Mouse (Mus musculus): ENCODE measurements around the gene Tesk1.

The Tesk1 gene

DNA sequence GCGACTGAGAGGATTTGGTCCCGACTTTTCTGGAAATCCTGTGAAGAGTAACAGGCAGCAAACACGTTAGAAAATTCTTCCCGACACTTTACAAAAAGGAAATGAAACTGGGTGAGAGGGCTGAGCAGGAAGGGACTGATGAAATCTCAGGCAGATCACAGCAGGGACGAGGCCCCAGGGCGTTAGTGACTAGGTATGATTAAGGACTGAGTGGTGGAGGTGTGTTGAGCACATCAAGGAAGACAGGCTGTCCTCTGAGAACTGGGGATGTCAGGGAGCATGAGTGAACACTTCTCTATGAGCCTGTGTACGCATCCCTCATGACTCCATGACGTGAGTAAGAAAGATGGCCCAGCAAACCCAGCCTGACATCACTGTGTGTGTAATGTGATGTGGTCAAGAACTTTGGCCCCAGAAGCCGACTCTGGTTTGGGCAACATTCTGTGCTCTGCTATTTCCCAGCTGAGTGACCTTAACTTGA lies 21.9 kb upstream of the Tesk1 start:
- DNase-seq: no peak

DNA sequence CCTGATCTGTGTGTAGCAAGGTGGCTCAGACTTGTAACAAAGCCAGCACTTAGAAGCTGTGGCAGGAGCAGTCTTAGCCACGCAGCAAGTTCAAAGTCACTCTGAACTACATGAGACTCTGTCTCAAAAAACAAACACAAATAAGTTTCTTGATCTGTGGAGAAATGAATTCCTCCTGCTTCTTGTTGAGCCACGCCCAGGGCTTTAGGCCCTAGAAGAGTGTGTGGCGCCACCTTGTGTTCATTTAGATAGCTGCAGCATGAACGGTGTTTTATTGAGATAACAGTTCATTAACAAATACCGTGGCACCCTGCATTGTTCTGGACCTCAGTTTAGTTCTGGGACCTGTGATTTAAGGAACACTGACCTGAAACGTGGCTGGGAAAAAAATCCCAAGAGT lies 21.4 kb upstream of the Tesk1 start:
- DNase-seq: peak; percentile 72

DNA sequence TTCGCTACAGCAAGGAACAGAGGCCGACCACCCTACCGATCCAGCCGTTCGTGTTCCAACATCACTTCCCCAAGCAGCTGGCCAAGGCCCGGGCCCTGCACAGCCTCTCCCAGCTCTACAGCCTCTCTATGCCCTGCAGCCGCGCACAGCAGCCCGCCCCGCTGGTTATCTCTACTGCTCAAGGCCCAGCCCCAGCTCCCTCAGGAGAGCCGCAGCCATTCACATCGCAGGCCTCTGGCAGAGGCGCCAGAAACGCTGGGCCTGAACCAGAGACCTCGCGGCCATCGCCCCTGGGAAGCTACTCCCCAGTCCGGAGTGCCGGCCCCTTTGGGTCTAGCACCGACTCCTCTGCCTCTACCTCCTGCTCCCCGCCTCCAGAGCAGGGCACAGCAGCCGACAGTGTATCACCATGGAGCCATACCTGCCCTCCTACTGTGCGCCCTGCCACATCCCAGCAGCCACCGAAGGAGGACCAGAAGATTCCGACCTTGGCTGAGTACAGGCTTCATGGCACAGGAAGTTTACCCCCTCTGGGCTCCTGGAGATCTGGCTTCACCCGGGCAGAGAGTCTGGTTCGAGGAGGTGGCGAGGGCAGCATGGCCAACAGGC lies 20.0 kb upstream of the Tesk1 start:
- no peak for DNase-seq

DNA sequence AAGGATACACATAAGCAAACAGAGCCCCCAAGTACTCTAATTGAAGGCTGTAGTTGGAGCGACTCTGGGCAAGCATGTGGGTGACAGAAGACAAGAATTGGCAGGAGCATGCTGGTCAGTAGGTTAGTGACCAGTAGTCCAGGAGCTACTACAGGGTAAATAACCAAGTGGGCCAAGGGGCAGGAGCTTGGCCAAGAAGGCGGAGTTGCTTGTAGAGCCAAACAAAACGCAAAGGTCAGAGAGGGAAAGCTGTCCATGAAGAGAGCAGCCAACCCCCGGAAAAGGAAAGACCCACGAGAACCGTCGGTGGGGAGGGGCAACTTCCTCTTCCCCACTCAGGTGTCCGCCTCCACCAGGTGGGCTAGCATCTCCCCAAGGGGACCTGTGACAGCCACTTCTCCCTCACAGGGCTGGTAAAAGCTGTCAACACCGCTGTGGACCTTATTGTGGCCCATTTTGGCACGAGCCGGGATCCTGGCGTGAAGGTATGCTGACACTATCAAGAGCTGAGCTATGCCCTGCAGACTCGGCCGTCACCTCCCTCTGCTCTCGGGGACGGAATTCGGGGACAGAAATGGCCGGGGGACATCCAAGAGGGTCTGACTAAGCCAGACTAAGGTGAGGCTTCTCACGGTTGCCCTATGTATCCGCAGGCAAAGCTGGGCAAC lies 18.3 kb upstream of the Tesk1 start:
- no peak for DNase-seq

DNA sequence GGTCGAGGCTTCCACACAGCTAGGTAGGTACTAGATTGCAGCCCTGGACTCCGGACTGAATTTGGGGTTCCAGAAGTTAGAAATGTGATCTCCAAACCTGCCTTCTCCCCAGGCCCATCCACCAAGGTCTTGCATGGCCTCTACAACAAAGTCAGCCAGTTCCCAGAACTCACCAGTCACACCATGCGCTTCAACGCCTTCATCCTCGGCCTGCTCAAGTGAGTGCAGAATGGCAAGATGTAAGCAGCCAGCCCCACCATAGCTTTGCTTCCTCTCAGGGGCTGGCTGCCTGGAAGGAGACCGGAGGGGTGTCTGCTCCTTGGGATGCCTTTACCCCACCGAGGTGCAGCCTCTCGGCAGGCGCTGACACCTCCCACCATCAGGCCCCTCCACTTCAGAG lies 17.7 kb upstream of the Tesk1 start:
- DNase-seq: no peak

DNA sequence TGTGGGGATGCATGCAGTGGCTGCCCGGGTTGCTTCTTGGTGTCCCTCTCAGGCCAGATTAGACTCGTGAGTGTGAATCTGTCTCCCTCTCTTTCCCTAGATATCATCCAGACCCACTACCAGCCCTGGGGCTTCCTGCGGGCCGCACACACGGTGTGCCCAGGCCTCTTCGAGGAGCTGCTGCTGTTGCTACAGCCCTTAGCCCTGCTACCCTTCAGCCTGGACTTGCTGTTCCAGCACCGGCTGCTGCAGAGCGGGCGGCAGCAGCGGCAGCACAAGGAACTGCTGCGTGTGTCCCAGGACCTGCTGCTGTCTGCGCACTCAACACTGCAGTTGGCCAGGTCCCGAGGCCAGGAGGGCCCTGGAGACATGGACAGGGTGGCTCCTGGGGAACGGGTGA lies 16.5 kb upstream of the Tesk1 start:
- no peak for DNase-seq

DNA sequence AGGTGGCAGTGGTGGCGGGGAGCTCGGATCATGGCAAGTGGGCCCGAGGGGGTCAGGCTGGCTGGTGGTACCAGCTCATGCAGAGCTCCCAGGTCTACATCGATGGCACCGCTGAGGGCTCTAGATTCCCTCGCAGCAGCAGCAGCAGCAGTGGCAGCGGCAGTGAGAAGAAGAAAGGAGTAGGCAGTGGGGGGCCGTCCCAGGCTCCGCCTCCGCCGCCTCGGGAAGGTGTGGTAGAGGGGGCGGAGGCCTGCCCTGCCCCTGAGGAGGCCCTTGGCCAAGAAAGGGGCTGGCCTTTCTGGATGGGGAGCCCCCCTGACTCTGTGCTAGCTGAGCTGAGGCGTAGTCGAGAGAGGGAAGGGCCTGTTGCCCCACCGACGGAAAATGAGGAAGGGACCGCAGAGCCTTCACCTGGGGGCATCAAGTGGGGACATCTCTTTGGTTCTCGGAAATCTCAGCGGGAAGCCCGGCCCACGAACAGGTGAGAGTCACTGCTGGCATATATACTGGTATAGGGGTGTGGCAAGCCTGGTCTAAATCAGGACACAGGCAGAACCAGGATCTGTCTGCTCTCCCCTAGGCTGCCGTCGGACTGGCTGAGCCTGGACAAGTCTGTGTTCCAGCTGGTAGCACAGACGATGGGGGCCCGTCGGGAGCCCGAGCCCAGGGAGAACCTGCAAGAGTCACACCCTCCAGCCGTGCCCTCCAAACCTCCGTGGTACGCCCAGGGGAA lies 15.9 kb upstream of the Tesk1 start:
- peak; percentile 64 for DNase-seq

DNA sequence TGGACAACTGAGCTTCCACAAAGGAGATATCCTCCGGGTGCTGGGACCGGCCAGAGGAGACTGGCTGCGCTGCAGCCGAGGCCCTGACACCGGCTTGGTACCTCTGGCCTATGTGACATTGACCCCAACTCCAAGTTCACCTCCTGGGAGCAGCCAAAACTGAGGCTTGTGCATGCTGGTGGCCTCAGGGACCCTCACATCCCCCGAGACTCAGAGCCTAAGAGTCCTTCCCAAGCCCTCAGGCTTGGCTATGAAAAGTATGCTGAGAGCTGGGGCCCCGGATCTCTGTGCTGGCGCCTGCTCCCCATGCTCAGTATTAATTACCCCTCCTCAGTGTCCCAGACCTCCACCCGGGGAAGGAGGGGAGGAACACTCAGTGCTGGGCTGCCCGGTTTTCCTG lies 15.3 kb upstream of the Tesk1 start:
- no peak for DNase-seq

DNA sequence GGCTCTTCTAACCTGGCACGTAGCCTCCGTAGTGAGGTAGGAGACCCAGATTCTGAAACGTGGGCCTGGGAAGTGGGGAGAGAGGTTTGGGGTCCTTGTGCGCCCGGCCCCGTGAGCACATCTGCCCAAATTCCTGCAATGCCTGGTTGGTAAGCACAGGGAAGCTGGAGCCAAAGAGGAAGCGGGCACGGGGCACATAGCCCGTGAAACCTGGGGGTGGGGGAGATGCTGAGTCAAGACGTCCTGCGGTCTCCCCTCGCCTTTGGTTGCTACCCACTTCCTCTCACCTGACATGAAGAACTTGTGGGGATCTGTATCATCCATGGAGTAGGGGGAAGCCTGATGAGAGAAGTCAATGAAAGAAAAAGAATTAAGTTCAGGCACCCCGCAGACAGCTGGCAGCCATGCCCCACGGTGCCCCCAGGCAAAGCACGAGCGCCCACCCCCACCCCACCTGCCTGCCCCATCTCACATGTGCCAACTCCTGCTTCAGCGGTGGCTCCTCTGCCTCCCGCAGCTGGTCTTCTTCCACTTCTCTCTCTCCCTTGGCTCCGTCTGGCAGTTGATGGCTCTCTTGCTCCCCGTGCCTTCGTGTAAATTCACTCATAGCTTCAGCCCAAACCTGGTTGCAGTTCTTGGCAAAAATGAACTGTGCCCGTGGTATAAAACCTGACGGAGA lies 14.1 kb upstream of the Tesk1 start:
- peak; percentile 91 for DNase-seq

DNA sequence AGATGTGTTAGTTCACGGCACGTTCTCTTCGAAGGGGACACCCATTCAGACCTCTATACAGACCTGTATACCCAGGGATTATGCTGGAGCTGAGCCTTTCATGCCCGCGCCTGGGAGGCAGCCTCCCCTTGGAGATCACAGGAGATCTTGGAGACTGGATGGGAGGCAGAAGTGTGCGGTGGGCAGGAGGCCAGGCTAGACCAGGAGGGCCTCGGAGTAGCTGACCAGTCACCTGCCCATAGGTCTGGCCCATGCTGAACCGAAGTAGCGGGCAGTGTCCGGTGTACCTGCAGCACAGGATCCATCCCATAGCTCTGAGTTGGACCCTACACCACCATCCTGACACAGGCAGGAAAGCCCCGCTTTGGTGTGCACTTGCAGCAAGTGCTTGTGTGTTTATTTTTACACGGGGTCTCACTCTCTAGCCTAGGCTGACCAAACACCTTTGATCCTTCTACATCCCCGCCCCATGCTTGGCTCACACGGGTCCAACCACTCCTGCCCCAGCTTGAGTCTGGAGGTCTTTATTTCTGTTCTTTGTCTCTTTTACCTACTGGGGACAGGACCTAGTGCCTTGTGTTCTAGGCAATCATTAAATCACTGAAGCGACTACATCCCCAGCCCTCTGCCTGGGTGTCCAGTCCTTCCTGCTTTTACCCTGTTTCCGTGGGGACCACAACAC lies 13.4 kb upstream of the Tesk1 start:
- DNase-seq: peak; percentile 35

DNA sequence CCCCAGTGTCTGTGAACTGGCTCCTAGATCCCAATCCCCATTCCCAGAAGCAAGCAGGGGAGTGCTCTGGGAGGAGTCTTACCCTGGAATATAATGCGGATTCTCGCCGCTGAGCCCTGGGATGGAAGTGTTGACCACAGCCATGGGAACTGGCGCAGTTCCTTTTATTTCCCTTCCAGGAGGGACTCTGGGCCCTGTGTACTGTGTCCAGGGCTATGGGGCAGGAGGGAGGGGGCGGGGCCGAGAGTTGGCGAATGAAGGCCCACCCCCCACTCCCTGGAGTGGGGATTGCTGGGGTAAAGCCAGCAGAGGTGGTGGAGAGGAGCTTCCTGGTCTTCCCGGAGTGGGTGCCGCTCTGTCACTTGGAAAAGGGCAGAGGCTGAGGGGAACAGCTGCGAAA lies 12.8 kb upstream of the Tesk1 start, which contains the start of gene Fam166b:
Gene Fam166b, minus strand, starts transcription at position 189 of the 400 bp plus-strand sequence.
- DNase-seq: no peak

DNA sequence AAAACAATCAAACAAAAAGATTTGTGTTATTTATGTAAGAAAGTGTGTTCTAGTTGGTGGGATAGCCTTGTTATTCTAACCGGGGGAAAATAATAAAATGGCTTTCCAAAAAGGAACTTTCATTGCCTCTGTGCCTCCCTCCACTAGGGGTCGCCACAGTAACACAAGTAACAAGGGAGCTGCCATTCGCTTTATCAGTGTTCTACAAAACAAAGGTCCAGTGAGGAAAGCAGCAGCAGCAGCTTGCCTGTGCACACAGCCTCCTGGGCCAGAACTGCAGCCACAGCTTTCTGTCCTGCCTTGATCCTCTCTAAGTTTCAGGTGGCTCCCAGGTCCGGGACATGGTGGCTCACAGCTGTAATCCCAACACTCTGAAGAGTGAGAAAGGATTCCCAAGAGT lies 10.0 kb upstream of the Tesk1 start:
- DNase-seq: peak; percentile 85

DNA sequence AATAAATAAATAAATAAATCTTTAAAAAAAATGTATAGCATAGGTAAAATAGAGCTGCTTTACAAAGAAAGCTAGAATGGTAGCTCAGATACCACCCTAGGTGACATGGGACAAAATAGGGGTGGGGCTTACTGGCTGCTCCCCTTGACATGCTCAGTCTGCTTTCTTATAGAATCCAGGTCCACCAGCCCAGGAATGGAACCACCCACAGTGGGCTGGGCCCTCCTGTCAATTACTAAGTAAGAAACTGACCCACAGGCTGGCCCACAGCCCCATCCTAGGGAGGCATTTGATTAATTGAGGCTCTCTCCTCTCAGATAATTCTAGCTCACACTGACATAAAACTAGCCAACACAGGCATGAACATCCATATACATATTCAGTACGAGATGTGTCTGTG lies 8.9 kb upstream of the Tesk1 start:
- DNase-seq: no peak

DNA sequence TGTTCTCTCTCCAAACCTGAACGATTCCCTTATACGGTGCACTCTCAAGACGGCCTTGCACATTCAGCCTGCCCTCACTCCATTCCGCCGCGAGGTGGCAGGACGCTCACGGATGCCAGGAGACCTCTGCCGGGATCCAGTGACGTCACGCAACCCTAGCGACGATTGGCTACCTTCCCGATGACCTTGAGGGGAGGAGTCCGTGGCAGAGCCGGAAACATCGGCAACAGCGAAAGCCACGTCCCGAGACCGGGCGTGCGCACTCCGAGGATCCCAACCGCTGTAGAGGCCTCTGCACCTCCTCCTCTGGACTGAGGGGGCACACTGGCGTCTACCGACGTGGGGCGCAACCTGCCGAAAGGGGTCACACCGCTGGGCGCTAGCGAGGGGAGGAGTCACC lies 305 bp downstream of the Tesk1 start:
- peak; percentile 99 for DNase-seq

DNA sequence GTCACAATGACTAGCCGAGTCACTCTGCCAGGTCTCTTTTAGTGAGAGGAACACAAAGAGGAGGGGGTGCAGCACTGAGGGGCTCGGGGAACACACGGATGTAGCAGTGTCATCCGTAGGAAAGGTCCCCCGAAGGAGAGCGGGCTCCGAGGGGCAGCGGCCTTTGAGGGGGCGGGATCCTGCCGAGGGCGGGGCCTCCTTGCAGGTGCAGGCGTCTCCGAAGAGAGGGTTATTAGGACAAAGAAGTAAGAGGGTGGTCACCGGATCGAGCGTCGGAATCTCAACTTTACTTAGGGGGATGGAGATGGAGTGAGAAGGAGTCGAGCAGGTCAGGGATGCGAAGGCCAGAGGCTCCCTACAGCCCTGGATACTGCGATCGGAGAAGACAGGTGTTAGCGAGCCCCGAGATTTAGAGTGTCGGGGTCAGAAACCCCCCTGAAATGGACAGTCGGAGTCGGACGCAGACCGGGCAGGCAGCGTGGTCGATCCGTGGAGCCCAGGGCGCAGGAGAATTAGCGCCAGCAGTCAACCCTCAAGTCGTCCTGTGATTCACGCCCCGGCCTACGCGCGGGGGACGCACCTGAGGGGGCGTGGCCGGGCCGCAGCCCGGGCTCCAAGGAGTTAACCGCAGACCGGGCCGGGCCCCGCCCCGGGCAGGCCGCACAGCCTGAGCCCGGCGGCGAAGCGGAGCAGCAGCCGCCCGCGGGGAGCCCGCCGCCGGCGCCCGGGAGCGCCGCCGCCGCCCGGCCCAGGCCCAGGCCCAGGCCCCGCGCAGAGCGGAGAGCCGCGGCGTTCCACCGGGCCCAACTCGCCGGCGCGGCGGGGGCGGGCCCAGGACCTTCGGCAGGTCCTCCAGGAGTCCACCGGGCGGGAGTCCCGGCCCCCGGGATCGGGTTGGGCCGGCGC lies 970 bp downstream of the Tesk1 start:
- DNase-seq: peak; percentile 76

DNA sequence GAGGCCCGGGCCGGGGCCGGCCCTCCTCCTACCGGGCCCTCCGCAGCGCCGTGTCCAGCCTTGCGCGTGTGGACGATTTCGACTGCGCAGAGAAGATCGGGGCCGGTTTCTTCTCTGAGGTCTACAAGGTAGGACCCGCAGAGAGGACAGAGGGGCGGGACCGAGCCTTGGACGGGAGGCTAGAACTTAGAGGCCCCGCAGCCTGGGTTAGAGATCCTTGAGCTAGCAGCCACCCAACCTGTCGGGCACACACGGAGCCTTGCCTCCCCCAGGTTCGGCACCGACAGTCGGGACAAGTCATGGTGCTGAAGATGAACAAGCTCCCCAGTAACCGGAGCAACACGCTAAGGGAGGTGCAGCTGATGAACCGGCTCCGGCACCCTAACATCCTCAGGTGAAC lies 1.8 kb downstream of the Tesk1 start:
- DNase-seq: peak; percentile 36

DNA sequence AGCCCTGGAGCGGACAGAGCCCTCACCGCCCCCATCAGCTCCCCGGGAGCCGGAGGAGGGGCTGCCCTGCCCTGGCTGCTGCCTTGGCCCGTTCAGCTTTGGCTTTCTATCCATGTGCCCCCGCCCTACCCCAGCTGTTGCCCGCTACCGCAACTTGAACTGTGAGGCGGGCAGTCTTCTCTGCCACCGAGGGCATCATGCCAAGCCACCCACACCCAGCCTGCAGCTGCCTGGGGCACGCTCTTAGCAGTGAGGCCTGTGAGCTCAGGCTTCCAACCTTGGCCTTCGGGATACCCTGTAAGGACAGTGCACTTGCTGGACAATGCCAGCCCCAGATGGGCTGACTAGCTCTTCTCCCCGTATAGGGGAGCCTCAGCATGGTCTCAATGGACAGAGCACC lies 5.5 kb downstream of the Tesk1 start:
- DNase-seq: no peak

DNA sequence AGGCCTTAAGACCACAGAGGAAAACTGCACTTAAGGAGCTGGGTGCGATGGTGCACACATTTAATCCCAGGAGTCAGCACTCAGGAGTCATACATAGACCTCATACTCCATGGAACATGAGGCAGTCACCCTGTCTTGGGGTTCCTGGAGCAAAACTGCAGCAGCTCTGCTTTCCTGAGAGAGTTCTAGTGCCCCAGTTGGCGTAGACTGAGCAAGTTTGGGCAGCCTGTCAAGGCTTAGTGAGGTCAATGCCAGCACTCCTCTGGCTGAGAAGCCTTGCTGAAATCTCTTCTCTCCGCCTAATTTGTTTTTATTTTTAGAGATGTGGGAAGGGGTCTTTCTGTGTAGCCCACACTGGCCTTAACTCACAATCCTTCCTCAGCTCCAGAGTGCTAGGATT lies 6.8 kb downstream of the Tesk1 start:
- no peak for DNase-seq

DNA sequence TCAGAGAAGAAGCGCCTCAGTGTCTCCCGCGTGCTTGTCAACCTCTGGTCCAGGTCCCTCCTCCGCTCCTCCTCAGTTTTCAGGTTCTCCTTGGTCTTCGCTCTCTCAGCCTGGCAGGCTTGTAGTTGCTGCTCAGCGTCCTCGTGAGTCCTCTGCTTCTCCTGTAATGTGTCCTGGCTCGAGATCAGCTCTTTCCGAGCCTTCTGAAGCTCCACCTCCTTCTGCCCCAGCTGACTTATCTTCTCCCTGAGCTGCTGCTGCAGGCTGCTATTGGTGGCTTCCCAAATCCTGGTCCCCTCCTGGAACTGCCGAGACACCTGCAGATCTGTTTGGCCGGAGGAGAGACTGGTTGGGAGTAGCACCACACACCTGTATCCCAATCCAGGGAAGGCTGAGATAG lies 10.6 kb downstream of the Tesk1 start:
- DNase-seq: no peak

DNA sequence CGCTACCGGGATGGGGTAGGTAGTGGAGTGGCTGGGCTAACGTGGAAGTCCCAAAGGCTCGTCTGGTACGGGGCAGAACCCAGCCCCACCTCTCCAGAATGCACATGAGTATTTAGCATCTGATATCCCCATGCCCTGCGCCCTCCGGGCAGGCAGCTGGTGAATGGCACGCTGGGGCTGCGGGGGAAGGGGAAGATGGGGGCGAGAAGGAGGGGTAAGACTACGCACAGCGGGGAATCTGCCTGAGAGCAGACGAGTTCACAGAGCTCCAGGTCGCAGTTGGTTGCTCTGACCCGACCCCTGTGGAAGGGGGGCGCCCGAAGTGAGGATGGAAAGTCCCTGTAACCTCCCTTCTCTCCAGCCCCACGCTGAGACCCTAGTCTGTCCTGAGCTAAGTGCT lies 11.7 kb downstream of the Tesk1 start:
- peak; percentile 56 for DNase-seq

DNA sequence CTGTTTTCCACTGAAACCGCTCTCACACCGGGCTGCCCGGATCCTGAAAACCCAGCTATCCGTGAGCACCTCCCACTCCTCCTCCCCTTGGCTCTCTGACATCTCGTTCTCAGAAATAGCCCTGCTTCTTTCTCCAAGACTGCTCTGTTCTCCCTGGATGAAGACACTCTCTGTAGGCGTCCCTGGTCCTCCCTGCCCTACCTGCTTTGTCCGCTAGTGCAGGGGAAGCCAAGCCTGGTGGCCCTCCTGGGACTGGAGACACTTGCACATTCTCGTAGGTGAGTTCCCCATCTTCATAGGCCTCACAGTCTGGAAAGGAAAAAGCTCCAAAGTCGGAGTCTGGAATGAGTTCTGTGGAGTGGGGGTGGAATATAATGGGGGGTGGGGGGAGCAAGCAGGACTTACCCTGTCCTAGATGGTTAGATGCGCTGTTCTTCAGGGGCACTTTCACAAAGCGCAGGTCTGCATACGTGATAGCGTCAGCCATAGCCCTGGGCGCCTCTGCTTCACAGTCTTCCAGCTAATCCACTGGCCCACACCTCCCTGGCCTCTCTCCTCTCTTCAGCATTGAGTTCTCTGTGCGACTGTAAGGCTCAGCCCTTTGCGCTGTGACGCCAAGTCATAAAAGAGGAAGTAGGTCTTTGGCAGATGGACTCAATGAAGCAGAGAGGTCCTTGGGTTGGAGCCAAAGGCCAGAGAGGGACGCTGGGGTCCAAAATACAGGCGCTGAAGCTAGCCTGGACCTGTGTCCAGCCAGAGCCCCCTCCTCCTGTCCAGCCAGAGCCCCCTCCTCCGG lies 12.5 kb downstream of the Tesk1 start, which contains the start of gene Cd72:
Gene Cd72, minus strand, starts transcription at position 588 of the 796 bp plus-strand sequence.
- DNase-seq: no peak

Measured in thymus, postnatal 14 days (tissue).